Mouse (Mus musculus): ENCODE data around the gene Adora2b. TPM values are rescaled to one million over a fixed set of nuclear protein-coding genes. Genes with fewer than 3 reads are reported as not detected.

Gene Adora2b
- polyA plus RNA-seq, 1 experiment: 7.5 TPM

DNA sequence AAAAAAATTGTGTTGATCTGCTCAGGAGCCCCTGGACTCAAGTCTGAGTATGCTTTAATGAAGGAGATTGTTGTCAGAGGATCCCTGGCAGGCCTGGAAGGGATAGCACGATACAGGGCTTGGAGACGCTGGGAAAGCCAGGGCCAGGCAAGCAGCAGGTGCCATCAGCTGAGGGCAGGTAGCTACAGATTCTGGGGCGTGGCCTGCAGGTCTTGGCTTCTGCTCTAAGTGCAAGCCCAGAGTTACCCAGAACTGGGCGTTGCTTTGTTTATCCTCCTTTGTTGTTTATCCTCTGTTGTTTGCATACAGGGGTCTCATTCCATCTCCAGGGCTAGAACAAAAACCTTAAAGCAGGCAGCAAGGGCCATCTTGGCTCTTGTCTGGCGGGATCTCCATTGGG lies 4.6 kb downstream of the Adora2b start:
- no peak overlapping the region for H3K4me3 ChIP-seq (ENCODE audit: insufficient read depth, low read length)
- no peak overlapping the region for H3K27ac ChIP-seq (ENCODE audit: insufficient read depth, low read length)
- no peak for TF ChIP-seq POLR2A (IDR thresholded peaks at IDR 0.05; ENCODE audit: low read depth, low read length)
- TF ChIP-seq CTCF (IDR thresholded peaks at IDR 0.05; ENCODE audit: borderline replicate concordance, insufficient read depth, low read length): no peak
- H3K4me1 ChIP-seq (ENCODE audit: control insufficient read depth, insufficient read depth, low read length): peaks cover 8% of the 10 kb centered on the region; the same call in 1 of the 2 replicates

DNA sequence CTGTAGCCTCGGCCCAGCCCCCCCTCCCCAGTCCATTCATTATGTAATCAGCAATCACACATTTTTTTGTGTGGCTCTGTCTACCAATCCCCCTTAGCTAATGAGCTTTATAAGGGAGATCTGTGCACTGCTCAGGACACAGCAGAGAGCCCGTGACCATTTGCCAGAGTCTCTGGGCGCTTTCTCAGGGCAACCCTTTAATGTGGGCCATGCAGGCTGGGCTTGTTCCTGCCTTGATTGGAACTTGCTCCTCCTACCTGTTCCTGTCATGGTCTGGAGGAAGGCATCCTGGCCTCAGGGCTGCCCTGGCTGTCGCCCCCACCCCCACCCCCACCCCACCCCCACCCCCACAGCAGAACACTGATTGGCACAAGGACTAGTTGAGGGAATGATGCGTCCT lies 10.4 kb downstream of the Adora2b start:
- TF ChIP-seq CTCF (IDR thresholded peaks at IDR 0.05; ENCODE audit: borderline replicate concordance, insufficient read depth, low read length) (no peak), POLR2A (IDR thresholded peaks at IDR 0.05; ENCODE audit: low read depth, low read length) (no peak)
- Histone ChIP-seq H3K27ac (ENCODE audit: insufficient read depth, low read length) (no peak overlapping the region), H3K4me1 (ENCODE audit: control insufficient read depth, insufficient read depth, low read length) (no peaks in the 10 kb centered on the region; the same call in 1 of the 2 replicates), H3K4me3 (ENCODE audit: insufficient read depth, low read length) (no peak overlapping the region)

DNA sequence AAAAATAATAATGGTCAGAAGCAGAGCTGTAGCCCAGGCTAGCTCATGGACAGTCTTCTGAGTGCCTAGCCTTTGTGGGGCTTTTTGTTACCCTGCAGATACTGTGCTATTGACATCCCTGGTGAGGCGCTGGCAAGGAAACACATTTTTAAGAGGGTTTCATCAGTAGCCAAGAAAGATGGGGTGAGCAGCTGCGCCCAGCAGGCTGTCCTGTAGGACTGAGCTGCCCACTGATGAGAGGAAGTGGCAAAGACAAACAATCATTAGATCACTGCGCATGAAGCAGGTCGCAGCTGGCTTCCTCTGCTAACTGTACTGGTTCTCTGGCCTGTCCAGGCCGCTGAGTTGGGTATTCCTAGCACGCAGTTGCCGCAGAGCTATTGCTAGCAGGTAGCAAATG lies 14.8 kb downstream of the Adora2b start:
- no peak overlapping the region for H3K27ac ChIP-seq (ENCODE audit: insufficient read depth, low read length)
- peaks cover 4% of the 10 kb centered on the region for H3K4me1 ChIP-seq (ENCODE audit: control insufficient read depth, insufficient read depth, low read length)
- TF ChIP-seq POLR2A (IDR thresholded peaks at IDR 0.05; ENCODE audit: low read depth, low read length) (no peak), CTCF (IDR thresholded peaks at IDR 0.05; ENCODE audit: borderline replicate concordance, insufficient read depth, low read length) (no peak)
- H3K4me3 ChIP-seq (ENCODE audit: insufficient read depth, low read length): no peak overlapping the region

DNA sequence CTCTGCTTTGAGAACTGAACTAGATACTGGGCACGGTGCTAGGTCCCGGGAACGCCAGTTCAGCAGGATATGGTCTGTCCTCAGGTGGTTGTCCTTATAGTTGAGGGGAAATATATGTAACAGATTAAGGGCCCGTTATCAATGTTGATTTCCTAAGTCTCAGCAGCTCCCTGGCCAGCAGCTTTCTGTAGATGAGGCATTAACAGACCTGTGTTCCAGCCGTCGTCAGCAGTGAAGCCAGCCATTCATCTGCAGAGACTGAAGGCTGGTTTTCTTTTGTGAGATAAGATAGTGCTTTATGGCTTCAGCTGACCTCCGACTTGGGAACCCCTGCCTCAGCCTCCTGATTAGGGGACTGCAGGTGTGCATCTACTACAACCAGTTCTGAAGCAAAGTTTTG lies 15.2 kb downstream of the Adora2b start:
- H3K4me1 ChIP-seq (ENCODE audit: control insufficient read depth, insufficient read depth, low read length): peaks cover 5% of the 10 kb centered on the region
- TF ChIP-seq POLR2A (IDR thresholded peaks at IDR 0.05; ENCODE audit: low read depth, low read length): no peak
- no peak for TF ChIP-seq CTCF (IDR thresholded peaks at IDR 0.05; ENCODE audit: borderline replicate concordance, insufficient read depth, low read length)
- no peak overlapping the region for H3K4me3 ChIP-seq (ENCODE audit: insufficient read depth, low read length)
- no peak overlapping the region for H3K27ac ChIP-seq (ENCODE audit: insufficient read depth, low read length)

DNA sequence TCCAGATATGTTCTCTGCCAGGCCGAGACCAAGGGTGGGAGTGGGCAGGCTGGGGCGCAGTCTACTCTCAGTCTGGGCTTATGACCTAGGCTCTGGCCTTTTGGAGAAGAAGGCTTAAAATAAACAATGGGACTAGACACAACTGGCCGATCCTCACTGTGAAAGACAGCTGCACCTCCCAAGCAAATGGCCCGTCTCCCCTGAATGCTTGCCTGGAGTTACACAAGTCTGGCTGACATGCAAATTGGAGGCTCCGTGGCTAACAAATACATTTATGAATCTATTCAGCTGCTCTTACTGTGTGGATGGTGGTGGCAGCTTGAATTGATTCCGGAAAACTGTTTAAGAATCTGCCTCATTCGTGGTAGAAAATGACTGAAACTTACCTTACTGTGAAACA lies 16.9 kb downstream of the Adora2b start:
- TF ChIP-seq CTCF (IDR thresholded peaks at IDR 0.05; ENCODE audit: borderline replicate concordance, insufficient read depth, low read length) (no peak), POLR2A (IDR thresholded peaks at IDR 0.05; ENCODE audit: low read depth, low read length) (no peak)
- no peak overlapping the region for H3K27ac ChIP-seq (ENCODE audit: insufficient read depth, low read length)
- H3K4me3 ChIP-seq (ENCODE audit: insufficient read depth, low read length): no peak overlapping the region
- H3K4me1 ChIP-seq (ENCODE audit: control insufficient read depth, insufficient read depth, low read length): peaks cover 8% of the 10 kb centered on the region

DNA sequence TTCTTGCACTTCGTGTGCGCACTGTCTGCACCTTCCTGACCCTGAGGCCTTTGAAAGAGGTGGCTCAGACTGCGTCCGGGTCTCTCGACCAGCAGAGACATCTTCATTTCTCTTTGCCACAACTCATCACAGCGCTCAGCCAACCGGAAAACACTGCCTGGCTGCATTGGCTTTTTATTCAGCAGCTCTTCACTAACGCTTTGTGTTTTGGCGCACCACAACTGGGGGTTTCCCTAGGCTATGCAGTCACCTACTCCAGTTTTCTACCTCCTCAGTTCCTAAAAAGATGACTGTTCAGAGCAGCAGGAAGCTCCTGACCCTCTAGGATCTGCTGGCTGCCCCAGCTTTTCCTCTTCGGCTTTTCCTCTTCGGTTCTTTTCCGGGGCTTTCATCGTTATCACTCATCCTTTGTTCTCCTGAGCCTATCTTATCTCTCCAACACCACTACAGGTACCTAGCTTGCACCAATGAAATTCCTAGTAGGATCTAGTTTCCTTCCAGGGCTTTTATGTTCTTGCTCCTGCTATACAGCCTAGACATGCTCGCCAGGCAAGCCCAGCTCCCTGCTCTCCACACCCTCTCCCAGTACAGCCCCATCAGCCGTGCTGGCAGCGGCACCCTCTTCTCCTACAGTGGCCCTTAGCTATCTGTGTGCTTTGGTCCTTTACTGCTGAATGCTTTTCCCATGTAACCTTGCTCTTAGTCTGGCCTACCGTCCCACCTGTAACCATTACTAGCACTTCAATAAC lies 17.9 kb downstream of the Adora2b start:
- TF ChIP-seq POLR2A (IDR thresholded peaks at IDR 0.05; ENCODE audit: low read depth, low read length) (no peak), CTCF (IDR thresholded peaks at IDR 0.05; ENCODE audit: borderline replicate concordance, insufficient read depth, low read length) (no peak)
- peaks cover 8% of the 10 kb centered on the region for H3K4me1 ChIP-seq (ENCODE audit: control insufficient read depth, insufficient read depth, low read length)
- no peak overlapping the region for H3K27ac ChIP-seq (ENCODE audit: insufficient read depth, low read length)
- no peak overlapping the region for H3K4me3 ChIP-seq (ENCODE audit: insufficient read depth, low read length)

DNA sequence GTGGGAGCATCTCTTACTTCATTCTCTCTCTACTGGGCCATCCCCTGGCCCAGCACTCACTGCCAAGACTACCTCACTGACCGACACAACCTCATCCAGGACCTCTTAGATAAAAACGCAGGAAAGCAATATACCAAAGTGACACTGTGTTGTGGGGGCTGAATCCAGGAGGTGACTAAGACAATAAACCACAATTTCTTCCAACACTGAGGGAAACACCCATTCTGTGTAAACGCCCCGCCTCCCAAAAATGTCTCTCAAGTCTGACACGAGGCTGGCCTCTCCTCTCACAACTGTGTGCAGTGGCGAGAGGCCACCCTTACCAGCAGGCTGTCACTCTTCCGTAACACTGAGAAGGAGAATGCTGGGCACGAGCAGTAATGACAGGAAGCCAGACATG lies 19.6 kb downstream of the Adora2b start:
- Histone ChIP-seq H3K4me3 (ENCODE audit: insufficient read depth, low read length) (no peak overlapping the region), H3K4me1 (ENCODE audit: control insufficient read depth, insufficient read depth, low read length) (peaks cover 8% of the 10 kb centered on the region), H3K27ac (ENCODE audit: insufficient read depth, low read length) (no peak overlapping the region)
- TF ChIP-seq POLR2A (IDR thresholded peaks at IDR 0.05; ENCODE audit: low read depth, low read length) (no peak), CTCF (IDR thresholded peaks at IDR 0.05; ENCODE audit: borderline replicate concordance, insufficient read depth, low read length) (no peak)

DNA sequence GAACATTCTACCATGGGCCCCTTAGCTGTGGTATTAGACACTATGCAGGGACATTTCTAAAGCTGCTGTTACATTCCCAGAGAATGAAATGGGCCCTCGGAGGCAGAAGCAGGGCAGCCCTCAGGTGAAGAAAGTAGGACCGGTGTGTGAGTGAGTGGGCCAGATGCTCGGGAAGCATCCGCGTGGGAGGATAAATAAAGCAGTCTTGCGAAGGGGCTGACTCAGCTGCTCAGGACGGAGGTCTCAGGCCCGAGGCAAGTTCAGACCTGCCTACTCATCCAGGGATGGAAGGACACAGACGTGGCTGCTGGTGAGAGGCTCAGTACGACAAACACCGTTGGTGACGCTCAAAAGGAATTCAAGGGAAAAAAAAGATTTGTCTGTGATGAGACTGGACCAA lies 20.3 kb downstream of the Adora2b start:
- Histone ChIP-seq H3K4me3 (ENCODE audit: insufficient read depth, low read length) (no peak overlapping the region), H3K4me1 (ENCODE audit: control insufficient read depth, insufficient read depth, low read length) (peaks cover 8% of the 10 kb centered on the region), H3K27ac (ENCODE audit: insufficient read depth, low read length) (no peak overlapping the region)
- TF ChIP-seq CTCF (IDR thresholded peaks at IDR 0.05; ENCODE audit: borderline replicate concordance, insufficient read depth, low read length) (no peak), POLR2A (IDR thresholded peaks at IDR 0.05; ENCODE audit: low read depth, low read length) (no peak)

DNA sequence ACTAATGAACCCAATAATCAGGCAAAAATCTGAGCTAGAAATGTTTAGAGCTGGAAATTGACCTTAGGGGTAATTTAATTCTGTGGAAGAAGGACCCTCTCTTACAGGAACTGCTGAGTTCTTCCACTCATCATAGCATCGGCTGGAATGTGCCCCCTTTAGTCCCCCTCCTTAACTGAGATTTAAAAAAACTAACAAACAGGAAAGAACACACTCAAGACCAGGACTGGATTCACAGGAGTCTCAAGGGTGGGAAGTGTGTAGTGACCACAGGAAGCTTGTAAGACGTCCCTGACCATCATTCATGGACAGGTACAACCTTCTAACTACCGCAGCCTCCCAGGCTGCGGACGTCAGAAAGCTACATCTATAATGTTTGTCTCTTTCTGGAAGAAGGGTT lies 22.1 kb downstream of the Adora2b start:
- H3K27ac ChIP-seq (ENCODE audit: insufficient read depth, low read length): no peak overlapping the region
- TF ChIP-seq CTCF (IDR thresholded peaks at IDR 0.05; ENCODE audit: borderline replicate concordance, insufficient read depth, low read length) (no peak), POLR2A (IDR thresholded peaks at IDR 0.05; ENCODE audit: low read depth, low read length) (no peak)
- no peak overlapping the region for H3K4me3 ChIP-seq (ENCODE audit: insufficient read depth, low read length)
- H3K4me1 ChIP-seq (ENCODE audit: control insufficient read depth, insufficient read depth, low read length): peaks cover 8% of the 10 kb centered on the region

DNA sequence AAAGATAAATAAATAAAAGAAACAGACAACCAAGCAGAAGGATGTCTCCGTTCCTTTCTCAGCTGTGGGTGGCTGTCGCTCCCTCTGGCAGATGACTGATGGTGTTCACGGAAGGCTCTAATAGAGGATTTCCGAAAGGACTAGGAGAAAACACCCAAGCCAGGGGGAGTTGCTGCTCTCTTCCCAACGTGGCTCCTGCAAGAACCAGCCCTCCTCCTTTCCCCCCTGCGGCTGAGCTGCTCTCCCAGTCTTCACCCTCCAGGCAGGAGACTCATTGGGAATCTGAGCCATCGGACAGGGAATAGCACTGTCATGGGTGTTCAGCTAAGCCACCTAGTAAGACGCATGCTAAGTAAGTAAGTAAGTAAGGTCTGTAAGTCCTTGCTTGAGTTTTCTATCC lies 28.3 kb downstream of the Adora2b start:
- no peak overlapping the region for H3K27ac ChIP-seq (ENCODE audit: insufficient read depth, low read length)
- H3K4me1 ChIP-seq (ENCODE audit: control insufficient read depth, insufficient read depth, low read length): no peaks in the 10 kb centered on the region
- TF ChIP-seq CTCF (IDR thresholded peaks at IDR 0.05; ENCODE audit: borderline replicate concordance, insufficient read depth, low read length) (no peak), POLR2A (IDR thresholded peaks at IDR 0.05; ENCODE audit: low read depth, low read length) (no peak)
- no peak overlapping the region for H3K4me3 ChIP-seq (ENCODE audit: insufficient read depth, low read length)
